Mouse (Mus musculus) kidney, postnatal 4 days (tissue): ENCODE measurements at regions not wholly inside any gene's neighbourhood (a gene's known extent, or its start where the extent isn't known, plus 50 kb on each side); places are given as distances from the start of the nearest gene placed in this dataset.

Source experiments
- DNase-seq, 2 experiments: peaks; one replicate each; pipeline ENCODE4 v3.0.0; 2021; ENCODE audit warnings: mixed read lengths in 2 of 2

DNA sequence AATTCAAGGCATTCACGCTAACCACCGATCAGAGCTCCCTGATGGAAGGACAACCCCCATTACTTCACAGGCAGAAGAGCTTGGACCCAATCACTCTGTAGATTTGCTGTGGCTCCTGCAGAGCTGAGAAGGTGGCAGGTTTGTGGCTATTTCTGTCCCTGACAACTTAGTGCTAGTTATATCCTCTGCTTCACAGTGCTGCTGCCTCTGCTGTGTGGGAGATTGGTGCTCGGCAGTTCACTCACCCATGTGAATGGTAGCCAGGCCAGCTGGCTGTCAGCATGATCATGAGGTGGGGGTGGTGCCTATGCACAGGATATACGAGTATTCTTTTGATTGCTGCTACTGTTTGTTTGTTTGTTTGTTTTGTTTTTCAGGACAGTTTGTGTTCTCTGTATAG is 113.9 kb downstream of the Gm10131 start:
- DNase-seq, result peak; percentile 37 to 59

DNA sequence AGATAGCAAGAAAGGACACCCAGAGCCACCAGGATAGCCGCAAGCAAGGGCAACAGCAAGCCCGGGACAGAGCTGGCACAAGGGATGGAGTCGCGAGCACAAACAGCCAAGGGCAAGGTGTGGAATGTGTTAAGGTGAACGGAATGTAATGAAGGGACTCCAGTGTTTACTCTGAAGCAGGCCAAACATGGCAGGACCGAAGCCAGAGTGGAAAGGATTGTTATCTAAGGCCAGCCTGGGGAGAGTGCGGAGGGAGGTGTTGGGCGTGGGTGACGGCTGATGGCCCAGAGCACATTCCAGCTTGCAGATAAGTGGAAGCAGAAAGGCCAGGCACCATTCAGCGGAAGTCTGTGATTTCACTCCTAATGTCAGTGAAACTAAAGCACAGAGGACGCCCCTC is 118.6 kb downstream of the Gm10131 start:
- peak; percentile 35 to 53 for DNase-seq

DNA sequence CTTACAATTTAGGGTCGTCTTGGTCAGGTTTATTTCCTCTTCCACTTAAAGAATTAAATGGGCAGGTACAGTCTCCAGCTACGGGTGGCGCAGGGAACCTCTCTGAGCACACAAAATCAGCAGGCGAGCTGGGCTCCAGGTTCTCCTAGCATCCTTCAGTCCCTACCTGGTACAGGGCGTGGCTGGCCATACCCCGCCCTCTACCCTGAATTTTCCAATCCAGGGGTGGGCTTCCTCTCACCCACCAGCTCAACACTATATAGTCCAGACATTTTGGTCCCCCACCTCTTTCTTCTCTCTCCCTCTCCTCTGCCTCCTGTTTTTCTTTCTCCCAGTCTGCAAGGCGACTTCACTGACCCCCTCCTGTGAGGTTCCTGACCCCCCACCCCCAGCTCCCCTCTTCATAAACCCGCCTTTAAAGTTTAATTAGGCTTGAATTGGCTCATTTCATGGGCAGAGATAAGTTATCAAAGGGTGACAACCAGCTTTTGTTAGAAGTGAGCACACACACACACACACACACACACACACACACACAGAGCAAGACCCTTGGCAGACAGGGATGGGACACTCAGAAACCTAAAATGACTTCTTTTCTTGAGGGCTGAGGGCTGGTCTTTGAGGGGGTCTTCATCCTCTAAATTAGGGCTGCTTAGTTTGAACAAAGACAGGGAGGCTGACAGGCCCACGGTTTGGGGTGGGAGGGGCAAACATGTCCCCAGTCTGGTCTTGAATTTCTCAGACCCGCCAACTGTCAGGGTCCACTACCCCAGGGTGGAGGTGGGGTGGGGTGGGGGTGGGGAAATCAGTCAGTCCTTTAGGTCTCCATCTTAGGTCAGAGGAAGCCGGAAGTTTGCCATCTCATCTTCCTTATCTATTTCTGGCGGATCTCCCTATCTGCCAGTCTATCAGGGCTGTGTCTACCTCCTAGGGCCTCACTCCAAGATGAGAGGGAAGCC is 119.3 kb downstream of the Gm10131 start:
- DNase-seq, result no peak

DNA sequence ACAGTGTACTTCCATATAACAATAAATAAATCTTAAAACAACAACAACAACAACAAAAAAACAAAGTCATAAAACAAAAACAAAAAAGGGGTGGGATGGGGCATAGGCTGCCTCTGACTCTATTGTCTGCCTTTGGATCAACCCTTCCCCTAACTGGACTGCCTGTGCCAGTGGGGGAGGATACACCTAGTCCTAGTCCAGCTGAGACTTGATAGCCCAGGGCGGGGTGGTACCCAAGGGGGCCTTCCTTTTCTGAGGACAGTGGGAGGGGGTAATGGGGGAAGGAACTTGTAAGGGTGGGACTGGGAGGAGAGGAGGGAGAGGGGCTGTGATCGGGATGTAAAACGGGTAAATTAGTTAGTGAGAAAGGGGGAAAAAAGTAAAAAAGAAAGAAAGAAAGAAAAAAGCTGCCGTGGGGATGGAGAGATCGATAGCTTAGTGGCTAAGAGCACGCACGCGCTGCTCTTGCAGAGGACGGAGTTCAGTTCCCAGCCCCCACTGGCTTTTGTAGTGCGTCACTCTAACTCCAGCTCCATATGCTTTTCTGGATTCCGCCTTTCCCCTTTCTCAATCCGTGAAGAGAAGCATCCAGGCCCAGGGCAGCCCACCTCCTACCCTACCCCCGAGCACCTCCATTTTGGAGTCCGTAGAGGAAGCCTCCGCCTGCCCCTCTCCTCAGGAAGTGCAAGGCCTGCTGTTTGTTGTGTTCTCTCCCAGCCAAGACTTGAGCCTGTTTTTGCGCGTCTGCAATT is 120.2 kb downstream of the Gm10131 start:
- DNase-seq, result no peak

DNA sequence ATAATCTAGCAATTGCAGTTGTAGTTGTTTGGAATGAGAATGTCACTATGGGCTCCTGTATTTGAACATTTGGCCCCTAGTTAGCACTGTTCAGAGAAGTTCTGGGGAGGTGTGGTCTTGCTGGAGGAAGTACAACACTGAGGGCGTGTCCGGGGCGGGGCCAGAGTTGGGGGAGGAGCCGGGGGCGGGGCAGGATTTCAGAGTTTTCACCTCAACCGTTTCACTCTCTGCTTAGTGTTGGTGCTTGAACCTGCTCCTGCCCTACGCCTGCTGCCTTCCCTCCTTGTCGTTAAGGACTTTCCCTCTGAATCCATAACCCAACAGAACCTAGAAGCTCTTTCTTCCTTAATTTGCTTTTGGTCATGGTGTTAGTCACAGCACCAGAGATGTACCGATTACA is 121.5 kb downstream of the Gm10131 start:
- DNase-seq, result peak; percentile 50 to 67

DNA sequence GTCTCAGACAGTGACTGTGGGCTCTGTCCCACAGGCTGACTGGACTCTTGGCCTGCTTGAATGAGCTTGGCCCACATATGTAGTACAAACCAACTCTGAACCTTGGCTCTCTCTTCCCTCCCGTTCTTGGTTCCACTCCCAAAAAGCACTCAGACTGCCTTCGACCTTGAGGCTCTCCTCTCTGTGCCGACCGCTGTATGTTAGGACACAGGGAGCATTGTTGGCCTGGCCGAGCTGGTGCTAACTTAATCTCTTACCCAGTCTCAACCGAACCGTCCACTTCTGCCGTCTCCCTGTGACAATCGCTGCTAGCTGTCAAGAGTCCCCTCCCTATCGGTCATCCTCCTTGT is 123.8 kb downstream of the Gm10131 start:
- DNase-seq, result no peak

DNA sequence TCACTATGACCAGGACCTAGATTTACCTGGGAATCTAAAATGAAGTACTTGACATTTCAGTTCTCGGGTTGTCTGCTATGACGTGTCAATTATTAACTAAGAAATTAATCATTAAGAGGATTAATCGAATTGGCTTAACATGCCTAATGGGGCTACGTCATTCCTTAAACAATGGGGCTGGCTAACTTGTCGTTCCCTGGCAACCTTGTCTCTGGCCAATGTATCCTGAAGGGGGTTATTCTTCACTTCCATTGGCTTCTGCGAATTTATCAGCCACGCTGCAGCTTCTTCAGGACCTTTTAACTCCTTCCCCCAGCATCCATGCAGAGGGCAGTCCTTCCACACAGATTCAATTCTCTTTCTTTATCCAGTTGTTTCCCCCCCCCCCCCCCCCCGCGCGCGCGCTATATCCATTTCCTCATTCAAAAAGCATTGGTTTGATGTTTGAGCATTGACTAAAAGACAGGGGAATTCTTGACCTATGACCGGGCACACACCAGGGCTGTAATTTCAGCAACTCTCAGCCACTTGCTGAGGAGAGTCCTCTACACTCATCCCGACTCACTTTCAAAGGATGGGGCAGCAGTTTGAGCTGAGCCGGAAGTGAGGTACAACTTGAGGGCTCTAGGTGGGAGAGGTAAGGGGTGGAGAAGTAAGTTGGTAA is 124.3 kb downstream of the Gm10131 start:
- DNase-seq, result peak in 1 of 2 experiments; percentile 45

DNA sequence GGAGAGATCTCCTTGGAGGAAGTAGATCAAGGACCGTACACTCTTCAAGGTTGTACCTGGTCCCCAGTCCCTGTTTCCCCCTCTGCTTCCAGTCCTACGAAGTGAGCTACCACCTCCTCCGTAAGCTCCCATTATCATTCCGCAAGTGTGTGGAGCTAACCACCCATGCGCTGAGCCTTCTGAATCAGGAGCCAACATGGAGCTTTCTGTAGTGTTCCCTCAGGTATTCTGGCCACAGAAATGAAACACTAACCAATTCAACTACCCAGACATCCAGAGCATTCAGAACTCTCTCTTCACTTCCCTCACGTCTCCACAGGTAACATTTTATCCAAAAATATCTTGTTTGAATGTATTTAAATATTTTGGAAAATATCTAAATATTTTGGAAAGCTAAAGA is 124.9 kb downstream of the Gm10131 start:
- no peak for DNase-seq

DNA sequence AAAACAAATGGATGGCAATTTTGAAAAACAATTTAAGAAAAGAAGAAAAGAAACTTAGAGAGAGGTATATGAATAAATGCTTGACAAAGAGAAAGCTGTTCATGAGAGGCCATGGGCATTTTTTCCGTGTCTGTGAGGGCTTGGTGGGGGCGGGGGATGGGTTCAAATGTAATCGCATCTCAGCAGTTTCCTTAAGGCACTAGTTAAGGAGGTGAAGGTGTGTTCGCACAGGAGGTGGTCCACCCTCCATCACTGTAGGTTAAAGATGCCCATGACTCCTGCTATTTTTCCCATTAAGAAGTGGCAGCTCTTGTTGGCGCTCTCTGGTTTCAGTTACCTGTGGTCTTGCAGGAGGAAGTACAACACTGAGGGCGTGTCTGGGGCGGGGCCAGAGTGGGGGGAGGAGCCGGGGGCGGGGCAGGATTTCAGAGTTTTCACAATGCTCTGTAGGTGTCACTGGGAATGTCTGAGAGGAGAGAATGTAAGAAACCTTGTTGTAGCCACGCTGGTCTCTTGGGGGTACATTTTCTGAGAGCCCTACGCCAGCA is 126.0 kb downstream of the Gm10131 start:
- DNase-seq, result peak in 1 of 2 experiments; percentile 49

DNA sequence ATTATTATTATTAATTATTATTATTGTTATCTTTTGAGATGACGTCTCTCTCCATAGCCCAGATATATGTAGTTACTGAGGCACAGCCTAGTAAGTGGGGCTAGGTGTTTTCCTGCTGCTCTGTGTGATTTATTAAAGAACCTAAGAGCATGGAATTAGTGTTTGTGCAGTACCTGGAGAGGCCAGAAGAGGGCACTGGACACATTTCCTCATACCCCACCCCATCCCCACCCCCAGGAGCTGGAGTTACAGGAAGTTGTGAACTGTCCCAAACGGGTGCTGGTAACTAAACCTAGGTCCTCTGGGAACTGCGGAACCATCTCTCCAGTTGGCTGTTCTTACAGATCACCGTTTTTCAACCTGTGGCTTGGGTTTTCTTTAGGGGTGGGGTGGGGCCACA is 129.9 kb downstream of the Gm10131 start:
- peak; percentile 39 to 49 for DNase-seq

DNA sequence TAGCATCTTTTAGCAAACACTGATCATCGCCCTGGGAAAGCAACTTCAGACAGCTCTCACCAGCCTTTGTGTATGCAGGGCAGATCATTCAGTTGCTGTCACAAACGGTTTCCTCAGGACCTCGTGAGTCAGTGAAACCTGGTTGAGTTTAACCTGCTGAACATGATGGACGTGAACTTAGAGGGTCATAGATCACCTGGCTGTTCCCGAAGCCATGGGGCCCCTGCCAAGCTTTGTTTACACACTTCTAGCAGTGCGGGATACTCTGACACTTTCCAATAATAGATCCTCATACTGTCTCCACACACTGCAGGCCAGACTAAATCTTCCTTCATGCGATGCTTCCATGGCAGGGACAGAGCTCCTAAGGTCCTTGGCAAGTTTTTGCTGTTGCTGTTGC is 130.5 kb downstream of the Gm10131 start:
- no peak for DNase-seq
